Mouse (Mus musculus) left cerebral cortex, postnatal 4 days (tissue): ENCODE data around the gene Sephs2. TPM values are rescaled to one million over a fixed set of nuclear protein-coding genes. Genes with fewer than 3 reads are reported as not detected.

Experiments used
- DNase-seq: peaks from one replicate; pipeline ENCODE4 v3.0.0-alpha.2; 2022
- intact Hi-C: fragments of 180-260 bp; cut with DNase I; formaldehyde crosslinking; loops from one replicate; pipeline ENCODE4 v1.15.1; 2025
- total RNA-seq, 2 experiments: library from RNA; stranded (reverse); gene quantifications; 2 replicates each; pipeline ENCODE4 v1.2.3; 2021

Gene Sephs2
- total RNA-seq: 10 to 100 TPM; 42.6 to 42.9 TPM

- intact Hi-C loops: no loop called here
- peak; percentile 88 for DNase-seq
These were observed at the start of gene Sephs2 for GRCm38 (mm10) chr7:127273925-127274789. TSS of gene Sephs2 (minus strand) at chr7:127274055.

DNA sequence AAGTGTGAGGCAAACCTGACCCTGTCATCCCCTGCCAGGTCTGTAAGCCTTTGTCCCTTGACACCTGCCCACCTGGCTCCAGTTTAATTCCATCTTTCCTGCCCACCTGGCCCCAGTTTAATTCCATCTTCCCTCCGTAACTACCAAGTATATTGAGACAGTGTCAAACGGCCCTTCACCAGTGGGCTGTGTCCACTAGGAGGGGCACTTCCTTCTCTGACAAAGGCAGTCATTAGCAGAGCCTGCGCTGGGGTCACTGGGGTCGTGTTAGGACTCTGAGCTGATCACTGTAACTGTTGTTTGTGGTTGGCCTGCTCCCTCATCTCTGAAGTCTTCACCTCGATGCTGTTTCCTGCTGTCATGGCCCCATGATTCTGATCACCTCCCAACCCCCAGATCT lies 48.2 kb upstream of the Sephs2 start:
- intact Hi-C loops: no loop called here
- peak; percentile 60 for DNase-seq

DNA sequence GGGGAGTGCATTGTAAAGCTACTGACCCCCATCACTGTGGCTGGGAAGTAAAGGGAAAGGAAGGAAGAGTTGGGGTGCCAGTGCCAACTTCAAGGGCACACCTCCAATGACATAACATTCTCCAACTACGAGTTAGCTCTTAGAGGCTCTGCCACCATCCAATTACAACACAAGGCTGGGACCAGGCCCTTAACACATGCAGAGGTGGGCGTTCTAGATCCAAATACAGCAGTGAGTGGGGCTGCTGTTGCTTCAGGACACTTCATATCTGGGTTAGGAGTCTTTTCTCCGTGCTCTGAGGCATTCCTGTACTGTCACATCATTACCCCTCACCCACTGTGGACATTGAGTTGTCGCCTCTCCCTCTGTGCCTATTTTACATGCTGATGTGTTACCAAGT lies 47.3 kb upstream of the Sephs2 start:
- no peak for DNase-seq
- intact Hi-C loops: no loop called here

- DNase-seq: no peak
- intact Hi-C loops: no loop called here
These were observed 40.1 kb upstream of the Sephs2 start for GRCm38 (mm10) chr7:127313912-127314311.

- intact Hi-C loops: no loop called here
- DNase-seq: no peak
These were observed 36.1 kb upstream of the Sephs2 start for GRCm38 (mm10) chr7:127309951-127310350.

GRCm38 (mm10) chr7:127308887-127309286 lies 35.0 kb upstream of the Sephs2 start:
- intact Hi-C loops: no loop called here
- DNase-seq: peak; percentile 38

- intact Hi-C loops: no loop called here
- DNase-seq: no peak
These were observed 34.6 kb upstream of the Sephs2 start for GRCm38 (mm10) chr7:127308431-127308830.

- DNase-seq: no peak
- intact Hi-C loops: no loop called here
These were observed 23.8 kb upstream of the Sephs2 start for GRCm38 (mm10) chr7:127297586-127298193.

- intact Hi-C loops: no loop called here
- no peak for DNase-seq
These were observed 23.1 kb upstream of the Sephs2 start for GRCm38 (mm10) chr7:127296786-127297555.

- DNase-seq: no peak
- intact Hi-C loops: no loop called here
These were observed 22.2 kb upstream of the Sephs2 start, which contains the start of gene Itgal for GRCm38 (mm10) chr7:127296098-127296497. TSS of gene Itgal (plus strand) at chr7:127296260.

DNA sequence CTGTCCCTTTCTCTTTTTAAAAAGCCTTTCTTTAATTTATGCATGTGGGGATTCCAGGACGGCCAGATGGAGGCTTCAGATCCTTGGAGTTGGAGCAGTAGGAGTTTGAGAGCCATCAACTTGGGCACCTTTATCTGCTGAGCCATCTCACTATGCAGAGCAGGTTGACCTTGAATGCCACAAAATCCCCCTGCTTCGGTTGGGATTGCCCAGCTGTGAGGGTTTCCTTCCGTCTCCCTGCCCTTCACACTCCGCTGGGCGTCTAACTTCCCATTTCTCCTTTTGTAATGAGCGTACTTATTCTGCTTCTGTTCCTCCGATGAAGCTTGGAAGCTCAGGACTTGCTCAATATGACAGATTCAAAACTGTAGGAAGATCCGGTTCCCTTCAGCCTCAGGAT lies 16.3 kb upstream of the Sephs2 start:
- DNase-seq: no peak
- intact Hi-C loops: no loop called here

DNA sequence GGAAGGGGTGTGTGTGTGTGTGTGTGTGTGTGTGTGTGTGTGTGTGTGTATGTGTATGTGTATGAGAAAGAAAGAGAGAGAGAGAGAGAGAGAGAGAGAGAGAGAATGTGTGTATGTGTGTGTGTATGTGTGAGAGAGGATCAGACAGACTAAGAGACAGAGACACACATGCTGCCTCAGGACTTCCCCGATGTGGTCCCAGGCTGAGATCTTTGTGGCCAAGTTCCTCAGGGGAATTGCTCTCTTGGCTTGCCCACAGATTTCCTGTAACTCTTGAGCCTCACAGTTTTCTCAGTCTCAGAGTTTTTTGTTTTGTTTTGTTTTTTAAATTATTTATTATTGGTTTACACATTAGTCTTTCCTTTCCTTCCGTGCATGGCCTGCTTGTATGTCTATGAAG lies 15.5 kb upstream of the Sephs2 start:
- intact Hi-C loops: no loop called here
- no peak for DNase-seq

GRCm38 (mm10) chr7:127287940-127288339 lies 14.1 kb upstream of the Sephs2 start:
- intact Hi-C loops: no loop called here
- no peak for DNase-seq

GRCm38 (mm10) chr7:127285154-127285553 lies 11.3 kb upstream of the Sephs2 start:
- intact Hi-C loops: no loop called here
- DNase-seq: no peak

DNA sequence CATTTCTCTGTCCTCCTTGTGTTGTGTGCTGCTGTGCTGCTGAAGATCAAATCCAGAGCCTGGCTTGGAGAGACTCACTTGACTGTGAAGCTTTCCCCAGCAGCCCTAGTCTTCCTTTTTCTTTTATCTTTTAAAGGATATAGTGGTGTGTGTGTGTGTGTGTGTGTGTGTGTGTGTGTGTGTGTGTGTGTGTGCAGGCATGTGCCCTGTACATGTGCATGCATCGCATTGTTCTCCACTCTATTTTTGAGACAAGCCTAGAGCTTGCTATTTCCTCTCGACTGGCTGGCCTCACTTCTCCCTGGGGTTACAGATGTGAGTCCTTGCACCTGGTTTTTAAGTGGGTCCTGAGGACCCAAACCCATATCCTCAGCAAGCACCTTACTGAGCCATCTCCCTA lies 8.3 kb upstream of the Sephs2 start:
- intact Hi-C loops: no loop called here
- no peak for DNase-seq

- DNase-seq: no peak
- intact Hi-C loops: no loop called here
These were observed 7.3 kb upstream of the Sephs2 start for GRCm38 (mm10) chr7:127281114-127281513.

DNA sequence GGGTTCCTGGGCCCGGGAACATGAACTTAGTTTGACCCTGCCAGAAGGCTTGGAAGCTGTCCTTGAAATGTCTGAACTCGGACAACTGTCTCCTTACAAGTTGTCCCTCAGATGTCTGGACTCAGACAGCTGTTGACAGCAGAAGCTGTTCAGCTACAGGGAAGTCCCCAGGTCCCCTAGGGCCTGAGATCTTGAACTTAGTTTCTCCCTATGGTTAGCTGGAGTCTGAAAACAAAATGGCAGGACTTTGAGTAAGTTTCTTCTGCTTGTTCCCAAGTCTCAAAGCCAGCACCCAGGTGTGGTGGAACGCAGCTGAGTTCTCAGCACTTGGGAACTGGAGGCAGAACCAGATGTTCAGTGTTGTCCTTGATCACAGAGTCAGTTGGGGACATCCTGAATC lies 6.2 kb upstream of the Sephs2 start:
- intact Hi-C loops: no loop called here
- DNase-seq: no peak

DNA sequence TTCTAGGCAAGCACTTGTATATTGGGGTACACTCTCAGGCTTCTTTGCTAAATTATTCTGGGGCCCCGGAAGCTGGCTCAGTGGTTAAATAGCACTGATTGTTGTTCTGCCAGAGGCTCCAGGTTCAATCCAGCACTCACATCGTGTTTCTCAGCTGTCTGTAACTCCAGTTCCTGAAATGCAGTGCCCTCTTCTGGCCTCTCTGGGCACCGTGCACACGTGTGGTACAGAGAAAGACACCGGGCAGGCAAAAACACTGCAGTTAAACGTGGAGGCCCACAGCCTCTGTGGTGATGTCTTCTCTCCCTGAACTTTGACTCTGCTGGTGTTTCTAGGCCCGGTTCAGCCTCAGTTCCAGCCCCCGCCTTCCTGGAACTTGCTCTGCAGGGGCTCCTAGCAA lies 4.5 kb upstream of the Sephs2 start:
- DNase-seq: peak; percentile 46
- intact Hi-C loops: no loop called here

- DNase-seq: no peak
- intact Hi-C loops: no loop called here
These were observed 2.7 kb upstream of the Sephs2 start for GRCm38 (mm10) chr7:127276519-127276961.

DNA sequence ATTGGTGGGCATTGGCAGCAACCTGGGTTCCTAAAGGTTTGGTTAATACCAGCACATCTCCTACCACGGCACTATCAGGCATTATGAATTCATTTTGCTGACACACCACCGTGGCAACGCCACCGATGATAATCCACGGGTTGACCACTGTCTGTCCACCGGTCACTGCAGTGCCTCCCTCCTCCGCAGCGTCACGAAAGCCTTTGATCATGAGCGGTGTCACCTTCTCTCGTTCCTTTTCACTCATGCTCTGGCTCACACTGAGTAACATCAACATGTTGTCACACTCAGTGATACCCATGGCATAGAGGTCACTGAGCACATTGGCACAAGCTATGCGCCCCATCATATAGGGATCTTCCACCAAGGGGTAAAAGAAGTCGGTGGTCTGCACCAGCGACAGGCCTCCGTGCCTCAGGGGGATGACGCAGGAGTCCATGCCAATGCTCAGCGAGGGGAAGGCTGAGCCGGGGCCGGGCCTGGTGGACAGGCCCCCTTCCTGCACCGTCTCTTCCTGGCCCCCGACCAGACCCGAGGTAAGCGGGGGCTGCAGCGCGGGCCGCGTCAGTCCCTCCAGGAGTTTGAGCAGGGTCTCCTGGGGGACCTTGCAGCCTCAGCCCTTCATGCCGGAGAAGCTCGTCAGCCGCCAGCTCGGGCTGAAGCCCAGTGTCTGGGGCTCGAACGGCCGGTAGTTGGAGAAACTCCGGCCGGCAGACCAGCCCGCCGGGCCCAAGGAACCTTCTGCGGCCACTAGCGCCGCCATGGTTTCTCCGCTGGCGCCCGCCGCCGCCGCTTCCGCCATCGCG lies 534 bp downstream of the Sephs2 start:
- intact Hi-C loops: no loop called here
- peak; percentile 62 for DNase-seq

DNA sequence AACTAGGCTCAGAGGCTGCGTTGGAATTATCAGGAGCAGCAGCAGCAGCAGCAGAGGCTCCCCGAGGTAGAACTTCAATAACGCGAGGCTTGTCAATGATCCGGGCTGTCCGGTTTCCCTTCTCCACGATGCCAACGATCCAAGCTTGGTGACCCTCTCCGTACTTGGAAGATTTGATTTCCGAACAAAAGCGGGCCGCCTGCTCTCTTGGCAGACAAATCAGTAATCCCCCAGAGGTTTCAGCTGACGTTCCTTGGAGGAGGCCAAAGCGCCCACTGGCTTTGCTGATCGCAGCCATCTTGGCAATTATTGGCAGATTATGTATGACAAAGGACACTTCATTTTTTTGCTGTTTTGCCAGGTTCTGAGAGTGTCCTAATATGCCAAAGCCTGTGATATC lies 1.3 kb downstream of the Sephs2 start:
- intact Hi-C loops: no loop called here
- no peak for DNase-seq
